Mouse (Mus musculus): ENCODE measurements around the gene Gpr62.

GRCm38 (mm10) chr9:106452351-106452750 lies 13.4 kb downstream of the Gpr62 start:
- TF ChIP-seq CTCF (IDR thresholded peaks at IDR 0.05; ENCODE audit: low read depth, low read length) (no peak), GATA1 (IDR thresholded peaks at IDR 0.05; ENCODE audit: borderline replicate concordance, low read length) (no peak), POLR2AphosphoS5 (IDR thresholded peaks at IDR 0.05; ENCODE audit: insufficient replicate concordance, low read depth, low read length) (no peak)

Measured in G1E (cell line).